Mouse (Mus musculus): ENCODE measurements around the gene Olfr1219.

Gene Olfr1219

DNA sequence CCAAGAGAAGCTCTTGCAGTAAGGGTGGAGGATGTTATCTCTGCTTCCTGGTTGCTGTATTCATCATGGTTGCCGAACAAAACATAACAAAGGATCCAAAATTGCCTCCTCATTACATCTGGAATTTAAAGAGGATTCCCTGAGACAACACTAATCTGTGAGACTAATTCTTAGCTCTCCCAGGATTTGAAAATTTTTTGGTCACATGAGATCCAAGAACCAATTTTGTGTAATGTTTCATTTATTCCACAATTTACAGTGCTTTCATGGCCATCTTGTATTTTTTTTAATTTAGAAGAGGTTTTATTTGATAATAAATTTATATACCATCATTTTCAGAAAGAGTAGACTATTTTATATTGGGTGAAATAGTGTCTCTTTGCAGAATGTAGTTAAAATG is at the start of gene Olfr1219:
Gene Olfr1219, minus strand, starts transcription at position 101 of the 400 bp plus-strand sequence.
- no peak for DNase-seq

- no peak for DNase-seq
These were observed 49.6 kb upstream of the Olfr1219 start, which contains the start of gene Olfr1222 for GRCm38 (mm10) chr2:89132954-89133353. Gene Olfr1222, minus strand, starts transcription at chr2:89133054.

GRCm38 (mm10) chr2:89117183-89117582 is 33.9 kb upstream of the Olfr1219 start, which contains the start of gene Olfr1221:
Gene Olfr1221, minus strand, starts transcription at chr2:89117283.
- DNase-seq: no peak

DNA sequence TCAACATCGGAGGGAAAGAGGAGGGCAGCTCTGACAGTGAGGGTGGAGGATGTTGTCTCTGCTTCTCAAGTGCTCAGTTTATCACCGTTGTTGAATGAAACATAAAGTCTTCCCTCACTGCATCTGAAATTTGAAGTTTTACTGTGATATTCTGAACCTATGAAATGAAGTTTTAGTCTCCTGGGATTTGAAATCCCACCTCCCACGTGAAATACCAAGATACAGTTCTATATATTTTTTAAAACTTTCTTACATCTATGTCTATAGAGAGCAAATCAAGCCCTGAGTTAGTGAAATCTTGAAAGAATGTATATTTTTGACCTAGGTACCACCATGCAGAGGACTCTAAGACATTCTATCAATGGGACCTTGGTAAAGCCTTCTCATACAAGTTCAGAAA is 23.4 kb upstream of the Olfr1219 start, which contains the start of gene Olfr1220:
Gene Olfr1220, minus strand, starts transcription at position 101 of the 400 bp plus-strand sequence.
- no peak for DNase-seq

DNA sequence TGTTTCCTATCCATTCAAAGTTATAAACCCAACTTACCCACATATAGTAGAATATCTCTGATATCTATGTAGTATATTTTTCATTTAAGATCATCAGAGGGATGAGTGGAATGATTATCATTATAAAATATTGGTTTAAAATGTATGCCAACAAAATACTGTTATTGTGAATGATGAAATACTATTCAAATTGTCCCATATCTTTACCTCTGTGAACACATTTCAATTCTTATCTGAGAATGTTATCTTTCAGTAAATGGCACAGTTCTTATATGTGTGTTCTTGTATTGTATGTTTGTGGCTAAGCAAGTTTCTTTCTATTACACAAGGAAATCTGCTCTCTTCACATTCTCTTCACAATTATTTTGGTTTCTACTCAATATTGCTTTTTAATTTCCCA is 22.3 kb upstream of the Olfr1219 start:
- DNase-seq: no peak

DNA sequence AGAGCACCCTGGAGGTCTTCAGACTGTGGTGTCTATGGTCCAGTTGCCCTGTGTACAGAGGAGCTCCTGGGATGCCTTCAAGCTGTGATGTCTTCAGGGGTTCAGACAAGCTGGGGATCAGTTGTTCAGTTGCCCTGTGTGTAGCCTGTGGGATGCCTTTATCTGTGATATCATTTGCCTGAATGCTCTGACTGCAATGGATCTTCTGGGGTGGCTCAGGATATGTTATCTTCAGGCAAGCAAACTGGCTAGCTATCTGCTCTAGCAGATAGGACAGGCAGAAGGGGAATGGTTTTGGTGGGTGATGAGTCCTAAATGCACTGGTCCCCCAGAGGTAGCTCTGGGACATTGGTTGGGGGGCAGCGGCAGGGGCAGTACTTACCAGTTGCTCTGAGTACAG is 10.5 kb upstream of the Olfr1219 start:
- no peak for DNase-seq

GRCm38 (mm10) chr2:89081487-89081886 is 1.8 kb downstream of the Olfr1219 start:
- DNase-seq: no peak

DNA sequence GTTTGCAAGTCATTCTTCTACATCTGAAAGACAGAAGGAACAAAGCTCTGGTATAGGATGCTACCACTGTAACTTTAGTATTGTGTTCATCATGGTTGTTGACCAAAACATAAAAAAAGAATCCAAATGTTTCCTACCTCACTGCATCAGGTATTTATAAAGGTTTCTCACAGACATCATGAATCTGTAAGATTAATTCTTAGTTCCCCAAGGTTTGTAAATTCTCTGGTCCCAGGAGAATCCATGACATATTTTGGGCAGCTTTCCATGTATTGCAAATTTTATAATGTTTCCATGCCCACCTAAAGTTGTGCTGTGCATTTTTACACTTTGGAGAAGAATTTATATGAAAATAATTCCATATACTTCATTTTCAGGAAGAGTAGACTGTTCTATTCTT is 22.2 kb downstream of the Olfr1219 start, which contains the start of gene Olfr1218:
Gene Olfr1218, minus strand, starts transcription at position 101 of the 400 bp plus-strand sequence.
- no peak for DNase-seq

GRCm38 (mm10) chr2:89031965-89032364 is 51.3 kb downstream of the Olfr1219 start, which contains the start of gene Olfr1217:
Gene Olfr1217, minus strand, starts transcription at chr2:89032065.
- DNase-seq: no peak
